8 mouse cellular contexts compared by ENCODE assay signal in genomic region chr2:150674900-150675299, GRCm38 (mm10). TPM values are rescaled to one million over a fixed set of nuclear protein-coding genes. Genes with fewer than 3 reads are reported as not detected.
DNase-seq lines count a peak whose midpoint lies in the region; ATAC-seq and TF ChIP-seq lines count a peak whose summit lies in the region.

No protein-coding gene starts in this region.

- no peaks in the 10 kb centered on the region for H3K9me3 ChIP-seq in forebrain, embryonic 15.5 days
- no peaks in the 10 kb centered on the region for H3K9me3 ChIP-seq in hindbrain, postnatal 0 days (ENCODE audit: low read length)
- H3K9me3 ChIP-seq in midbrain, embryonic 12.5 days = no peaks in the 10 kb centered on the region

- DNase-seq in heart, adult 18-20 months = peak; percentile 66 to 82
- DNase-seq in heart, adult 8-10 months (ENCODE audit: low spot score) = no peak
- peak; percentile 82 for DNase-seq in c-Kit-positive CD71-positive TER-119-positive erythroid progenitor cells, embryonic 14.5 days (ENCODE audit: low spot score)
- peak; percentile 88 for DNase-seq in hindbrain, postnatal 0 days (ENCODE audit: low spot score)
- peak; percentile 68 for DNase-seq in left cerebral cortex, postnatal 4 days
- DNase-seq in spleen, adult 2 months (ENCODE audit: low read depth in 1 of 2, low spot score in 2 of 2) = peak; percentile 72 to 73

- no peak for TF ChIP-seq POLR2A in spleen, adult 2 months (IDR thresholded peaks at IDR 0.05; ENCODE audit: low read depth, low read length)

- no peak overlapping the region for H3K4me2 ChIP-seq in forebrain, embryonic 15.5 days (replicated peaks)
- H3K4me2 ChIP-seq in hindbrain, postnatal 0 days (ENCODE audit: low read depth, low read length) = no peak overlapping the region
- no peak overlapping the region for H3K4me2 ChIP-seq in midbrain, embryonic 12.5 days (replicated peaks)

- no peak overlapping the region for H3K9ac ChIP-seq in forebrain, embryonic 15.5 days (replicated peaks)
- H3K9ac ChIP-seq in hindbrain, postnatal 0 days (replicated peaks; ENCODE audit: low read length) = no peak overlapping the region
- H3K9ac ChIP-seq in midbrain, embryonic 12.5 days (replicated peaks) = no peak overlapping the region

- peak; percentile 89 for TF ChIP-seq CTCF in hindbrain, postnatal 0 days (IDR thresholded peaks at IDR 0.05; ENCODE audit: low read depth)
- TF ChIP-seq CTCF in spleen, adult 2 months (IDR thresholded peaks at IDR 0.05; ENCODE audit: extremely low read depth, insufficient read depth, insufficient read length, insufficient replicate concordance) = peak; percentile 65; the same call in 1 of the 2 replicates

- H3K36me3 ChIP-seq in forebrain, embryonic 15.5 days = no peaks in the 10 kb centered on the region
- no peaks in the 10 kb centered on the region for H3K36me3 ChIP-seq in hindbrain, postnatal 0 days (ENCODE audit: insufficient read depth, low read length)
- H3K36me3 ChIP-seq in midbrain, embryonic 12.5 days = no peaks in the 10 kb centered on the region
- H3K36me3 ChIP-seq in spleen, adult 2 months (ENCODE audit: control insufficient read depth, insufficient read depth, low read length) = no peaks in the 10 kb centered on the region

- H3K4me3 ChIP-seq in forebrain, embryonic 15.5 days = no peak overlapping the region
- no peak overlapping the region for H3K4me3 ChIP-seq in hindbrain, postnatal 0 days (ENCODE audit: low read length)
- no peak overlapping the region for H3K4me3 ChIP-seq in midbrain, embryonic 12.5 days
- no peak overlapping the region for H3K4me3 ChIP-seq in spleen, adult 2 months (ENCODE audit: extremely low read depth, insufficient read depth, insufficient read length)

- H3K4me1 ChIP-seq in forebrain, embryonic 15.5 days = peaks cover 5% of the 10 kb centered on the region; the same call in 1 of the 2 replicates
- no peaks in the 10 kb centered on the region for H3K4me1 ChIP-seq in hindbrain, postnatal 0 days (ENCODE audit: insufficient read depth, low read length)
- peaks cover 7% of the 10 kb centered on the region; the same call in 1 of the 2 replicates for H3K4me1 ChIP-seq in midbrain, embryonic 12.5 days
- peaks cover 35% of the 10 kb centered on the region for H3K4me1 ChIP-seq in spleen, adult 2 months (ENCODE audit: control insufficient read depth, insufficient read depth, insufficient read length)

- H3K27ac ChIP-seq in forebrain, embryonic 15.5 days (replicated peaks) = no peak overlapping the region
- H3K27ac ChIP-seq in hindbrain, postnatal 0 days = no peak overlapping the region
- no peak overlapping the region for H3K27ac ChIP-seq in midbrain, embryonic 12.5 days (replicated peaks)
- H3K27ac ChIP-seq in spleen, adult 2 months (ENCODE audit: insufficient read depth, low read length) = peak overlapping the region; percentile 88

- WGBS in forebrain, embryonic 15.5 days = 2% methylated on average over 2 of the region's 2 CpGs
- 2% methylated on average over 2 of the region's 2 CpGs for WGBS in hindbrain, postnatal 0 days
- 5% methylated on average over 2 of the region's 2 CpGs for WGBS in midbrain, embryonic 12.5 days
- WGBS in spleen, adult 2 months = 1% methylated on average over 2 of the region's 2 CpGs

- intact Hi-C loops in left cerebral cortex, postnatal 4 days (cut with DNase I) = loop anchor here (2.0 to 10.0 kb wide), 3 partner anchors 66 to 230 kb away; partner anchors contain the start of genes Abhd12, Apmap, Entpd6 and Gins1

- peaks cover 5% of the 10 kb centered on the region; the same call in 1 of the 2 replicates for H3K27me3 ChIP-seq in forebrain, embryonic 15.5 days
- H3K27me3 ChIP-seq in hindbrain, postnatal 0 days (ENCODE audit: insufficient read depth, low read length) = peaks cover 12% of the 10 kb centered on the region; the same call in 1 of the 2 replicates
- H3K27me3 ChIP-seq in midbrain, embryonic 12.5 days = peaks cover 15% of the 10 kb centered on the region
- no peaks in the 10 kb centered on the region for H3K27me3 ChIP-seq in spleen, adult 2 months (ENCODE audit: control insufficient read depth, insufficient read depth, low read length)

- ATAC-seq in forebrain, embryonic 15.5 days (replicated peaks) = peak; percentile 65
- peak; percentile 84 for ATAC-seq in hindbrain, postnatal 0 days
- peak; percentile 61 for ATAC-seq in midbrain, embryonic 12.5 days (ENCODE audit: low FRiP score, low read depth)

RNA-seq across cellular contexts. Expression of gene Acss1, which starts 6.6 kb away (rescaled TPM):
- total RNA-seq in heart, adult 18-20 months (2021) = 100 to 1,000 TPM; 261 to 288 TPM
- 100 to 1,000 TPM; 259 to 343 (median 275) TPM for total RNA-seq in heart, adult 8-10 months (2022)
- polyA plus RNA-seq in forebrain, embryonic 15.5 days (2015; fragmentation: Nextera tagmentation; extraction: Ambion mirVana) = 25.9 and 26.3 TPM in 2 replicates
- 33.0 and 43.5 TPM in 2 replicates for total RNA-seq in hindbrain, postnatal 0 days (2014; rRNA removed)
- polyA plus RNA-seq in hindbrain, postnatal 0 days (2015; fragmentation: Nextera tagmentation; extraction: Ambion mirVana) = 17.0 and 17.6 TPM in 2 replicates
- 10 to 100 TPM; 15.5 to 16.6 TPM for total RNA-seq in left cerebral cortex, postnatal 4 days (2021)
- 25.1 and 26.8 TPM in 2 replicates for polyA plus RNA-seq in midbrain, embryonic 12.5 days (2016; fragmentation: Nextera tagmentation; extraction: Ambion mirVana)
- 76.7 and 121 TPM in 2 replicates for polyA plus RNA-seq in spleen, adult 2 months (2012; rRNA removed)

RNA-seq across cellular contexts. Expression of gene Vsx1, which starts 14.3 kb away (rescaled TPM):
- total RNA-seq in heart, adult 18-20 months (2021) = under 1 TPM in 1 of 2 experiments, not detected in 1; 0.10 TPM
- total RNA-seq in heart, adult 8-10 months (2022) = under 1 TPM; 0.09 to 0.13 (median 0.12) TPM
- polyA plus RNA-seq in forebrain, embryonic 15.5 days (2015; fragmentation: Nextera tagmentation; extraction: Ambion mirVana) = not detected in 2 replicates
- total RNA-seq in hindbrain, postnatal 0 days (2014; rRNA removed) = 0.26 TPM in 1 of 2 replicates, not detected in the other
- polyA plus RNA-seq in hindbrain, postnatal 0 days (2015; fragmentation: Nextera tagmentation; extraction: Ambion mirVana) = 0.10 and 0.13 TPM in 2 replicates
- under 1 TPM; 0.10 to 0.12 TPM for total RNA-seq in left cerebral cortex, postnatal 4 days (2021)
- polyA plus RNA-seq in midbrain, embryonic 12.5 days (2016; fragmentation: Nextera tagmentation; extraction: Ambion mirVana) = 0.09 and 0.13 TPM in 2 replicates
- polyA plus RNA-seq in spleen, adult 2 months (2012; rRNA removed) = not detected in 2 replicates
